Mouse (Mus musculus) G1E (cell line): ENCODE measurements around the gene Zfp110.

ENCODE experiments used
- CTCF ChIP-seq: IDR thresholded peaks from 2 replicates; pipeline ENCODE4 v1.5.1; 2012; ENCODE audit warnings: low read depth, low read length, inconsistent platforms, mixed read lengths
- GATA1 ChIP-seq: IDR thresholded peaks from 2 replicates; pipeline ENCODE4 v1.6.1; 2012; ENCODE audit warnings: borderline replicate concordance, low read length, inconsistent platforms, mixed read lengths
- GATA2 ChIP-seq: IDR thresholded peaks from 2 replicates; pipeline ENCODE4 v1.6.1; 2012; ENCODE audit warnings: low read depth, low read length, inconsistent platforms, borderline replicate concordance

GRCm38 (mm10) chr7:12890928-12891327 lies 56.4 kb downstream of the Zfp110 start:
- TF ChIP-seq CTCF (no peak), GATA1 (no peak), GATA2 (no peak)
